ENCODE assay signal across 12 mouse cellular contexts in the genomic region with DNA sequence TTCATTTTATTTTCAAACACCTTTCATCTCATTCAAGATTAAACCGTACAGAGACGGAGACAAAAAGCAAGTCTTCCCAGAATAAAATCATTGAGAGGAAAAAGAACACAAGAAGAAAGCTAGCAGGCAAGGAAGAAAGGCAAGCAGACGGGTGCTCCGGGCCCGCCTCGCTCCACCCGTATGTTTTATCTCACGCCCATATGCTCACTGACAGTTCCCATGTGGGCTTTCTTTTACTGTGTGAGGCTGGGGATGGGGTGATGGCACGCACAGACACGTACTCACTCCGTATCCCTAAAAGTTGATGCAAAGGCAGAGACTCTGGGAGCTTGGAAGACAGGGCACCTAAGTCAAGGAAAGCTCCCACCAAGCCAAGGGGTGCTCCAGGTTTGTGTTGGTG.
DNase-seq lines count a peak whose midpoint lies in the region; ATAC-seq lines count a peak whose summit lies in the region.
"Had no signal": no experiment of that assay in that cellular context is flagged by ENCODE, and none has a peak within 500 bp of the region (broad histone marks: within the 10 kb centered on the region; RNA-seq: fewer than 3 reads in every experiment).

No protein-coding gene starts in this region.

- H3K27me3 ChIP-seq in embryonic facial prominence, embryonic 14.5 days (replicated peaks; ENCODE audit: control insufficient read depth, insufficient read depth, low read length), result no peaks in the 10 kb centered on the region
- no peaks in the 10 kb centered on the region for H3K27me3 ChIP-seq in embryonic facial prominence, embryonic 10.5 days (replicated peaks; ENCODE audit: low read depth, poor library complexity, severe bottlenecking)
- H3K27me3 ChIP-seq in midbrain, embryonic 16.5 days (ENCODE audit: control insufficient read depth, insufficient read depth, low read depth, low read length), result no peaks in the 10 kb centered on the region
- H3K27me3 ChIP-seq in midbrain, embryonic 11.5 days (ENCODE audit: control insufficient read depth, insufficient read depth, low read length), result no peaks in the 10 kb centered on the region
- H3K27me3 ChIP-seq: intestine, embryonic 15.5 days; lung, embryonic 15.5 days had no signal

- H3K4me2 ChIP-seq in embryonic facial prominence, embryonic 14.5 days (ENCODE audit: low read depth, low read length), result no peak overlapping the region
- H3K4me2 ChIP-seq in midbrain, embryonic 16.5 days (ENCODE audit: low read length), result no peak overlapping the region
- no peak overlapping the region for H3K4me2 ChIP-seq in midbrain, embryonic 11.5 days
- H3K4me2 ChIP-seq: heart, embryonic 11.5 days; intestine, embryonic 15.5 days; lung, embryonic 15.5 days had no signal

- no peaks in the 10 kb centered on the region for H3K9me3 ChIP-seq in embryonic facial prominence, embryonic 14.5 days (ENCODE audit: control insufficient read depth, low read length)
- H3K9me3 ChIP-seq in embryonic facial prominence, embryonic 10.5 days, result no peaks in the 10 kb centered on the region
- 0 out of 2 replicates have a peak, but pooled peaks cover 2% of the 10 kb centered on the region for H3K9me3 ChIP-seq in midbrain, embryonic 16.5 days (replicated peaks; ENCODE audit: control insufficient read depth, low read length, poor library complexity, severe bottlenecking)
- no peaks in the 10 kb centered on the region for H3K9me3 ChIP-seq in midbrain, embryonic 11.5 days (ENCODE audit: control insufficient read depth, low read length)
- H3K9me3 ChIP-seq: intestine, embryonic 15.5 days; lung, embryonic 15.5 days had no signal

- H3K36me3 ChIP-seq in embryonic facial prominence, embryonic 14.5 days (ENCODE audit: control insufficient read depth, insufficient read depth, low read length), result no peaks in the 10 kb centered on the region
- H3K36me3 ChIP-seq in embryonic facial prominence, embryonic 10.5 days (replicated peaks), result no peaks in the 10 kb centered on the region
- H3K36me3 ChIP-seq in midbrain, embryonic 16.5 days (ENCODE audit: control insufficient read depth, insufficient read depth, low read length), result no peaks in the 10 kb centered on the region
- H3K36me3 ChIP-seq in midbrain, embryonic 11.5 days (ENCODE audit: control insufficient read depth, insufficient read depth, low read length), result no peaks in the 10 kb centered on the region
- H3K36me3 ChIP-seq: intestine, embryonic 15.5 days; lung, embryonic 15.5 days had no signal

- peak overlapping the region; percentile 5; the same call in 1 of the 2 replicates for H3K9ac ChIP-seq in embryonic facial prominence, embryonic 14.5 days (ENCODE audit: low read depth, low read length)
- no peak overlapping the region for H3K9ac ChIP-seq in midbrain, embryonic 16.5 days (ENCODE audit: low read depth, low read length)
- no peak overlapping the region for H3K9ac ChIP-seq in midbrain, embryonic 11.5 days (ENCODE audit: low read length)
- H3K9ac ChIP-seq: intestine, embryonic 15.5 days; lung, embryonic 15.5 days had no signal

- intact Hi-C loops in left cerebral cortex, postnatal 14 days (cut with DNase I), result loop anchor here (5.0 kb wide), 1 partner anchor 91 kb away; the partner anchor contains the start of gene Srgap1
- intact Hi-C loops in heart, postnatal 14 days (cut with DNase I), result no loop called here

- no peak for DNase-seq in embryonic facial prominence, embryonic 14.5 days (ENCODE audit: low spot score)
- DNase-seq in embryonic facial prominence, embryonic 10.5 days (ENCODE audit: low spot score), result no peak
- DNase-seq in midbrain, embryonic 11.5 days (ENCODE audit: low spot score, missing footprints), result no peak
- DNase-seq in left cerebral cortex, postnatal 14 days (ENCODE audit: low spot score in 2 of 2), result peak; percentile 52 to 64
- no peak for DNase-seq in urinary bladder, adult 2 months (ENCODE audit: low spot score)
- DNase-seq in natural killer cell, adult 2 months (ENCODE audit: low spot score in 2 of 2), result no peak
- no peak for DNase-seq in heart, postnatal 14 days
- DNase-seq: cerebellum, postnatal 14 days had no signal

- 71% methylated on average over 11 of the region's 11 CpGs for WGBS in embryonic facial prominence, embryonic 14.5 days
- 89% methylated on average over 11 of the region's 11 CpGs for WGBS in embryonic facial prominence, embryonic 10.5 days
- WGBS in midbrain, embryonic 16.5 days, result 57% methylated on average over 11 of the region's 11 CpGs
- 89% methylated on average over 11 of the region's 11 CpGs for WGBS in midbrain, embryonic 11.5 days

- H3K4me1 ChIP-seq in embryonic facial prominence, embryonic 14.5 days (ENCODE audit: control insufficient read depth, insufficient read depth, low read length), result peaks cover 11% of the 10 kb centered on the region
- peaks cover 17% of the 10 kb centered on the region for H3K4me1 ChIP-seq in embryonic facial prominence, embryonic 10.5 days
- peaks cover 23% of the 10 kb centered on the region for H3K4me1 ChIP-seq in midbrain, embryonic 16.5 days (ENCODE audit: control insufficient read depth, insufficient read depth, low read length)
- H3K4me1 ChIP-seq in midbrain, embryonic 11.5 days (ENCODE audit: control insufficient read depth, insufficient read depth, low read length), result no peaks in the 10 kb centered on the region

- H3K27ac ChIP-seq in embryonic facial prominence, embryonic 14.5 days (replicated peaks; ENCODE audit: low read depth, low read length), result no peak overlapping the region
- no peak overlapping the region for H3K27ac ChIP-seq in embryonic facial prominence, embryonic 10.5 days (replicated peaks)
- H3K27ac ChIP-seq in midbrain, embryonic 16.5 days (ENCODE audit: low read length), result 0 out of 2 replicates have a peak overlapping the region, but pooled peaks have one; percentile 14
- no peak overlapping the region for H3K27ac ChIP-seq in midbrain, embryonic 11.5 days (ENCODE audit: low read depth, low read length)
- H3K27ac ChIP-seq: intestine, embryonic 15.5 days; lung, embryonic 15.5 days had no signal

- ATAC-seq in embryonic facial prominence, embryonic 14.5 days (ENCODE audit: low read depth), result no peak
- no peak for ATAC-seq in midbrain, embryonic 16.5 days
- ATAC-seq in midbrain, embryonic 11.5 days (ENCODE audit: low FRiP score), result no peak
- ATAC-seq: intestine, embryonic 15.5 days had no signal

- no peak overlapping the region for H3K4me3 ChIP-seq in embryonic facial prominence, embryonic 14.5 days (ENCODE audit: low read depth, low read length)
- no peak overlapping the region for H3K4me3 ChIP-seq in embryonic facial prominence, embryonic 10.5 days
- no peak overlapping the region for H3K4me3 ChIP-seq in midbrain, embryonic 16.5 days (ENCODE audit: low read depth, low read length)
- H3K4me3 ChIP-seq in midbrain, embryonic 11.5 days (ENCODE audit: low read depth, low read length), result no peak overlapping the region
- H3K4me3 ChIP-seq: intestine, embryonic 15.5 days; lung, embryonic 15.5 days had no signal

Comparison
In these comparisons a context has a peak if more than half of its experiments do, and no peak if none do; other contexts are left out.
1. DNase-seq: peak in left cerebral cortex, postnatal 14 days (2 of 2); none in embryonic facial prominence, embryonic 14.5 days (single experiment), embryonic facial prominence, embryonic 10.5 days (single experiment), midbrain, embryonic 11.5 days (single experiment), urinary bladder, adult 2 months (single experiment), natural killer cell, adult 2 months (0 of 2) and heart, postnatal 14 days (0 of 2).